Mouse (Mus musculus) NIH3T3 (cell line): ENCODE measurements at regions not wholly inside any gene's neighbourhood (a gene's known extent, or its start where the extent isn't known, plus 50 kb on each side); places are given as distances from the start of the nearest gene placed in this dataset.

Experiments used
- DNase-seq: peaks from one replicate; pipeline ENCODE4 v3.0.0-alpha.2; 2012; ENCODE audit warnings: low read depth

DNA sequence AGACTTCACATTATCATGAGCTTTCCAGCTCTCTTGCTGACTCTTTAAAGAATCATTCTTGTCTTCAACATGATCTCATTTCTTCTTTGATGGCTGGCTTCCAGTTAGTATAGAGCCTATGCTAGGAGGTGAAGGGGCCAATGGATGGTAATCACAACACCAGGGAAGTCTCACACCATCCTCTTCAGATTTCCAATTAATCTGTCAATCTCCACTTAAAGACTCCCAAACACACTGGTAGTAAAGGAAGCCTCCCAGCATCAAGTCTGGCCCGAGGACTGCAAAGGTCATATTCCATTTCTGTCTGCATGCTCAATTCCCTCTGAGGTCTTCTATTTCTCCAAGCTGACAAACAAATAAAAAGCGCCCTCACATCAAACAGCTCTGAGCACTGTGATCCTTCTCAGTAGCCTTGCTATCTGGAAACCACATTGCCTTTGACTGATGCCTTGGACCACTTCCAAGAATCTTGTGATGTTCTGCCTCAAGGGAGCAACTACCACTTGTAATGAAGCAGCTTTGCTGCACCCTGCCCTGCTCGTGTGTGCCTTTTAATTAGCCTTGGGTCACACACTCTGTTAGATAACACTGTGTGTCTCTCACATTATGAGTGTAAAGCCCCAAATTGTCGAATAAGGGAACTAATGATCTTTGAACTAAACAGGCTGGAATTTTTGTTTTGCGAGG lies 629.0 kb upstream of the Cdh10 start:
- DNase-seq: no peak

DNA sequence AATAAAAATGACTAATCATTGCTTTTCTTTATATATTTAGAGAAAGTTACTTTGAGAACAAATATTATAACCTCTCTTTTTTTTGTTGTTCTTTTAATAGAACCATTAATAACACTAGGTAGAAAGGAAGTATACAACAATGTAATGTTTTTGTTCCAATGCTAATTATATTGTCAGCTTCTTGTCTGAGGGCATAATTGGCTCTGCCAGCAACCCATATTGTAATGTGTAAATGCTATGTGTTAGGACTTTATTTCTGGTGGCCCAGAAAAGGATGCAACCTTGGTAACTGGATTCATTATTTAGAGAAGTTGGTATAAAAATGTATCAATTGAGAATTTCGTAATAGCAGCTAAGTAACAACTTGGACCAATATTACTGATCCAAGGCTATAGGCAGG lies 628.3 kb upstream of the Cdh10 start:
- DNase-seq: no peak

DNA sequence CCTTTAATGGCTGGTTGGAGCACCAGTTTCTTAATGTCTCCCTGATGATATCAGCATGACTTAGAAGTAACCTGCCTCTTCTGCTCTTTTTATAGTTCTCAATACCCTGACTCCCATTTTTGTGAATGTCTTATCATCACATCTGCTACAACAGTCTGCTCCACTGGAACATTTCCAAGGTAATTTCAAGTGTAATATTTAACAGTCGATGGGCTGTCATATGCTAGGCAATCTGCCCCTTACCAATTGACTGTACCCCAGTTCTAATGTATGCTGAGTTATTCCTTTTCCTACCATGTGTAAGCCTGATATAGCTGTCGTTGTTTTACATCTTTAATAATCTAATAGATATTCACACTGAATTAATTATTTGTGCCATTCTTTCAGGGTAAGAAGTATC lies 607.6 kb upstream of the Cdh10 start:
- no peak for DNase-seq

DNA sequence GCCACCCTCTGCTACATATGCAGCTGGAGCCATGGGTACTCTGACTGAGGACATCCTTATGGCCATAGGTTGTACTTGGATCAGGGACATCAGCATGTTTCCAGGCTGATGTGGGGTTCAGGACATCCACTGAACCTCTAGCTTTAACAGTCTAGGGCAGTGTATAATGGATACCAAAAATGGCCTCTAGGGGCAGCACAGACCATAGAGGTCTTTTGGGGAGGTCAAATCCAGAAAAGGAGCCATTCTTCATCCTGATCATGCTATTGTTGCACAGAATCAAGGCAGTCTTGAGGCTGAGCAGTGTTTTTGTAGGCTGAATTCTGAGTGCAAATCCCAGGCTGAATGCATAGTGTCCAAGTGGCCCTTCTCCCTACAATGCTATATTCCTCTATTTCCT lies 598.8 kb upstream of the Cdh10 start:
- peak; percentile 1 for DNase-seq
